Mouse (Mus musculus): ENCODE results near the gene Gm9887.
A peak's percentile ranks its signal among the peaks of the same experiment; 100 is the strongest.

Gm9887 gene

DNA sequence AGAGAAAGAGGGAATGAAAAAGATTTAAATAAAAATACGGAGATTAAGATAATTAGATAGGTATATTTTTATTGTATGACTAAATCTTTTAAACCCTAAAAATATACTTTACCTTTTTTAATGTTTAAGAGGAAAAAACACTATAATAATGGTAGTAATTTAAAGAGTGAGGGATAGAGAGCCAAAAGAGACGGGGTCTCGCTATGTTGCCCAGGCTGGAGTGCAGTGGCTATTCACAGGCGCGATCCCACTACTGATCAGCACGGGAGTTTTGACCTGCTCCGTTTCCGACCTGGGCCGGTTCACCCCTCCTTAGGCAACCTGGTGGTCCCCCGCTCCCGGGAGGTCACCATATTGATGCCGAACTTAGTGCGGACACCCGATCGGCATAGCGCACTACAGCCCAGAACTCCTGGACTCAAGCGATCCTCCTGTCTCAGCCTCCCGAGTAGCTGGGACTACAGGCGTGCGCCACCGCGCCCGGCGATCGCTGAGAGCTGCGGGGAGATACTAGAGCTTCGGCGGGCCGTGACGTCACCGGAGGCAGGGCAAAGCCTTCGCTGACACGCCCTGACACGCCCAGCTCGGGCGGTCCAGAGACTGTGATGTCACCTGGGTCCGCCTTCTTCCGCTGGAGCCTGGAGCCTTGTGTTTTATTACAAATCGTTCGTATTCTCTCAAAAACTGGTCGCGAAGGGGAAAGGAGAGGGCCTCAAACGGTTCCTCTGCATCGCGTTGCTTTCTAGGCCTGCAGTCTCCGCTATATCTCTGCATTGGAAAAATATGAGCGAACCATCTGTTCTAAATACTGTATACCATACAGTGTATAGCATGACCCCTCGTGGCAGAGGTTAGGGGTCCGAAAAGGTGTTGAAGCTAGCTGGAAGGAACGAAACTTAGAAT lies 11.0 kb downstream of the Gm9887 start:
- peak; percentile 100 for DNase-seq (ENCODE audit: low spot score in 2 of 2)

DNA sequence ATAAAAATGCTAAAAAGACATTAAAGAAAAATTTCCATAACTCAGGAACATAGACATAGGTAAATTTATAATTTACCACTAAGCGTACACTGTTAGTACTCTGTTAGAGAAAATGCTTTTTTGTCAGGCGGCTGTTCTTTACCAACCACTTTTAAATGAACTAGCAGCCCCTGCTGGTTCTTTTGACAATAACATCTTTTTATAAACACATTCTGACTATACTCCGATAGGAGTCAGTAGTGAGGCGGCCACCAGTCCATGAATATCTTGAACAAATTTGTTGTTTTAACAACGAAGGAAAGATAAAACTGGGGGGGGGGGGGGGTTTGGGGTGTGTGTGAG lies 11.6 kb downstream of the Gm9887 start:
- DNase-seq (ENCODE audit: low spot score in 2 of 2) = no peak

DNA sequence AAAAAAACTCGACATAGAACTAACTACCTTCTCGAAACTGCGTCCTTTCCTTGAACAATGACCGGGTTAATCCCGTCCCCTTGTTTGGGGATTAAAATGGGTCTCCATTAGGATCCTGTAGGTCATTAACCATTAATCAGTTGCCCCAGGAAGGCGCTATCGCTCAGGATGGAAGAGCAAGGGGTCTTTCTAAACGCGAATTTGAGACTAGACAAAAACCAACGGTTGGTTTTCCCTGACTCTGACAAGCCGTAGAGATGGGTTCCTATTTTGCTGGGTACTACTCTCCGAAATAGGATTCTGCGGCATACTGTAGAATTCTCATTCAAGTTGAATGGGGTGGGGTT lies 15.0 kb downstream of the Gm9887 start:
- DNase-seq (ENCODE audit: low spot score in 2 of 2) = no peak

DNA sequence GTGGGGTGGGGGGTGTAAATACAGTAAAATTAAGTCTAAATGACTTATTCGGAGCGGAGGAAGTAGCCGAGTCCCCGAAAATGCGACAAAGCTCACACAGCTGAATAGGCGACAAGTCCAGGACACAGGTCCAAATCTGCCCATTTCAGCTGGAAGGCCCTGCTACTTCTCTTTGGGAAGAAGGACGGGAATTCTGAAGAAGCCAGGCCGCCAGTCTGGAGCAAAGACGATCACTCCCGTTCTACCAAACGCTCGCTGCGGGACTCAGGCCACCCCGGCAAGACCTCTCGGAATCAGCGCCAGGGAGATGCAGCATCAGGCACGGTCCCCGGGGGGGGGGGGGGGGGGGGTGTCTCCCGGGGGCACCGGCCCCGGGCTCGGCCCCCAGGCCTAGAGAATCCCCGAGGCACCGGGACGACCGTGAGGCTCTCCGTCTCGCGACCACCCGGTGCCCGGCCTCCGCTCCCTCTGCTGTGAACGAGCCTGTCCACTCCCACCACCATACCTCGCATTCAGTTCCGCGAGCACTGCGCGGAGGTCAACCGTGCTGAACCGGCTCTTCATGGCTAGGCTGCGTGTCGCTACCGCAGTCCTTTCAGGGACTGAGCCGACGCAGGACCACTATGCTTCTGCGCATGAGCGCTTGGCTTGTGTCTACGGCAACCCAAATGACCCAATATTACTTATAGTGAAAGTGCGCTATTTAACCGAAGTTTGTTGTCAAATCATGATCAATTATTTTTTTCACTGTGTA lies 15.5 kb downstream of the Gm9887 start, which contains the start of gene Nemf:
TSS of gene Nemf (minus strand) at position 620 of the 754 bp plus-strand sequence.
- DNase-seq (ENCODE audit: low spot score in 2 of 2) = peak; percentile 70 to 79

DNA sequence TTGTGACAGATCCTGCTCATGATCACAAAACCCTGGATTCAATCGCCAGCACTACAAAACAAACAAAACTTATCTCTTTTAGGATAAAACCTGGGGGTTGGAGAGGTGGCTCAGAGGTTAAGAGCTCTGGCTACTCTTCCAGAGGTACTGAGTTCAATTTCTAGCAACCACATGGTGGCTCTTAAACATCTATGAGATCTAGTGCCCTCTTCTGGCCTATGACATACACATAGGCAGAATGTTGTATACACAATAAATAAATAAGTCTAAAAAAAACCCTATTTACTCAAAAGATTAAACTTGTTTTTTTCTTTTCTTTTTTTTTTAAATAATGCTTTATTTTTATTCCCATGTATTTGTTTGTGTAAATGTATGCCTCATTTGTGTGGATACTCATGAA lies 20.6 kb downstream of the Gm9887 start:
- no peak for DNase-seq (ENCODE audit: low spot score in 2 of 2)

DNA sequence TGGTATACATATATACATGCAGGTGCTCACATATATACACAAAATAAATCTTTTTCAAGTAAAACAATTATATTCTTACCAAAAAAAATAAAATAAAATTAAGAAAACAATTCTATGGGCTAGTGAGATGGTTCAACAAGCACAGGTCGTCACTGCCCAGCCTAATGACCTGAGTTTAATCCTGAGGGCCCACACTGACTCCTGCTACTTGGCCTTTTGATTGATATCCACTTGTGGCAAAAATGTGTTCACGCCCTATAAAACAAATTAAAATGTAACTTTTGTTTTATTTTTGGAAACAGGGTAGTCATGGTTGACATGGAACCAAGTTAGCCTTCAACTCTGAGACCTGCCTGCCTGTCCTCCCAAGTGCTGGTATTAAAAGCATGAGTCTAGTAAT lies 22.3 kb downstream of the Gm9887 start:
- DNase-seq (ENCODE audit: low spot score in 2 of 2) = no peak

DNA sequence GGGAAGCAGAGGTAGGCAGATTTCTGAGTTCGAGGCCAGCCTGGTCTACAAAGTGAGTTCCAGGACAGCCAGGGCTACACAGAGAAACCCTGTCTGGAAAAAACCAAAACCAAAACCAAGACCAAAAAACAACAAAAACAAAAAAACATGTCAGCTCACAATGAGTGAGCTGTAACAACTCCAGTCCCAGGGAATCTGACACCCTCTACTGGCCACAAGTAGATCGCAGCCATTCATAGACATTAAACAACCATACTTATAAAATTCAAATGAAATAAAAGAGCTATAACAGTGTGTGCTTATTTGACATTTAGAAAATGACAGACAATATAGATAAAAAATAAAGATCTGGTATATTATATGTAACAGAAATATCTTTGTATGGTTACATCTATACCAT lies 38.7 kb downstream of the Gm9887 start:
- DNase-seq (ENCODE audit: low spot score in 2 of 2) = peak in 1 of 2 experiments; percentile 36

DNA sequence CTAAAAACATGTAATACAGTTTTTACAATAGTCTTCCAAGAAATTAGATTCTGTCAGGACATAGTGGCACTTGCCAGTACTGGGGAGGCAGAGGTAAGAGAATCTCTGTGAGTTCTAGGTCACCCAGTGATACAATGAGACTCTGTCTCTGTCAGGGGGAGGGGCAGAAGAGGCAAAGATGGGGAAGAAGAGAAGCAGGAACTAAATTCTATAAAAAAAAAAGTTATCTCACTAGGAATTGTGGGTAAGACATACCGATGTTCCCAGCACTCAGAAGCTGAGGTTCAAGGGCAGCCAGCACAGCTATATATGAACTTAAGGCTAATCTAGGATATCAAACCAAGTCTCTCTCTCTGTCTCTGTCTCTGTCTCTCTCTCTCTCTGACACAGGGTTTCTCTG lies 40.1 kb downstream of the Gm9887 start:
- DNase-seq (ENCODE audit: low spot score in 2 of 2) = no peak

DNA sequence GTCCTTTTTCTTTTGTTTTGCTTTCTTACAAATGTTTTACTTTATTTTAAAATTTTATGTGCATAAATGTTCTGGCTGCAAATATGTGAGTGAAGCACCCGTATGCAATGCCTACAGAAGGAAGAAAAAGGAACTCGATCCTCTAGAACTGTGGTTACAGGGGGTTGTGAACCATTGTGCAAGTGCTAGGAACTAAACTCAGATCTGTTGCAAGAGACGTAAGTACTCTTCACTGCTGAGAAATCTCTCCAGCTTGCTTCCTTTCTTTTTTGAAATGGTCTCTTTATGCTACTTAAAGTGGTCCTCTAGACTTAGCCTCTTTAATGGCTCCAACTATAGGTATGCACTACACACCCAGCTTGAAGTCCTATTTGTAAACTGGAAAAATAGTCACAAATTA lies 41.1 kb downstream of the Gm9887 start:
- DNase-seq (ENCODE audit: low spot score in 2 of 2) = no peak

Data from spleen, postnatal 14 days (tissue).